Mouse (Mus musculus): ENCODE data around the gene Foxd3. TPM values are rescaled to one million over a fixed set of nuclear protein-coding genes. Genes with fewer than 3 reads are reported as not detected.

Foxd3 gene
- polyA plus RNA-seq, 1 experiment from 2014 or later: 1.0 TPM

- no peaks in the 10 kb centered on the region for H3K36me3 ChIP-seq (replicated peaks; ENCODE audit: control insufficient read depth, insufficient read depth, low read depth, low read length)
- under 1% methylated on average over 25 of the region's 25 CpGs for WGBS
- no peaks in the 10 kb centered on the region; the same call in 1 of the 2 replicates for H3K4me1 ChIP-seq (ENCODE audit: control insufficient read depth, insufficient read depth, low read length)
- no peak overlapping the region for H3K4me3 ChIP-seq (ENCODE audit: low read depth, low read length)
- H3K9ac ChIP-seq (replicated peaks; ENCODE audit: low read length): no peak overlapping the region
- H3K27me3 ChIP-seq (ENCODE audit: control insufficient read depth, insufficient read depth, low read length): peaks cover 81% of the 10 kb centered on the region
- ATAC-seq (replicated peaks; ENCODE audit: insufficient number of reproducible peaks, low FRiP score, low TSS enrichment, low read depth) (no peak), DNase-seq (ENCODE audit: low spot score) (peak; percentile 20)
- no peaks in the 10 kb centered on the region for H3K9me3 ChIP-seq (replicated peaks; ENCODE audit: control insufficient read depth, low read length)
- no peak overlapping the region for H3K27ac ChIP-seq (replicated peaks; ENCODE audit: low read depth, low read length)
- H3K4me2 ChIP-seq (ENCODE audit: low read depth, low read length): no peak overlapping the region
Observed at GRCm38 (mm10) chr4:99653216-99653607, 2.9 kb upstream of the Foxd3 start.

GRCm38 (mm10) chr4:99653608-99654221 lies 2.4 kb upstream of the Foxd3 start:
- no peaks in the 10 kb centered on the region; the same call in 1 of the 2 replicates for H3K4me1 ChIP-seq (ENCODE audit: control insufficient read depth, insufficient read depth, low read length)

GRCm38 (mm10) chr4:99654621-99655296 lies 1.3 kb upstream of the Foxd3 start:
- Histone ChIP-seq H3K27me3 (ENCODE audit: control insufficient read depth, insufficient read depth, low read length) (peaks cover 71% of the 10 kb centered on the region), H3K4me2 (ENCODE audit: low read depth, low read length) (no peak overlapping the region), H3K4me3 (ENCODE audit: low read depth, low read length) (no peak overlapping the region), H3K4me1 (ENCODE audit: control insufficient read depth, insufficient read depth, low read length) (no peaks in the 10 kb centered on the region; the same call in 1 of the 2 replicates), H3K36me3 (replicated peaks; ENCODE audit: control insufficient read depth, insufficient read depth, low read depth, low read length) (no peaks in the 10 kb centered on the region), H3K9me3 (replicated peaks; ENCODE audit: control insufficient read depth, low read length) (no peaks in the 10 kb centered on the region), H3K27ac (replicated peaks; ENCODE audit: low read depth, low read length) (no peak overlapping the region), H3K9ac (replicated peaks; ENCODE audit: low read length) (no peak overlapping the region)
- WGBS: 1% methylated on average over 27 of the region's 27 CpGs
- peak; percentile 29 for DNase-seq (ENCODE audit: low spot score)
- ATAC-seq (replicated peaks; ENCODE audit: insufficient number of reproducible peaks, low FRiP score, low TSS enrichment, low read depth): no peak

More at GRCm38 (mm10) chr4:99653608-99654221, 2.4 kb upstream of the Foxd3 start:
- H3K4me3 ChIP-seq (ENCODE audit: low read depth, low read length): no peak overlapping the region
- DNase-seq (ENCODE audit: low spot score): peak; percentile 43
- H3K4me2 ChIP-seq (ENCODE audit: low read depth, low read length): no peak overlapping the region
- no peaks in the 10 kb centered on the region for H3K9me3 ChIP-seq (replicated peaks; ENCODE audit: control insufficient read depth, low read length)
- ATAC-seq (replicated peaks; ENCODE audit: insufficient number of reproducible peaks, low FRiP score, low TSS enrichment, low read depth): no peak
- H3K27ac ChIP-seq (replicated peaks; ENCODE audit: low read depth, low read length): no peak overlapping the region
- H3K36me3 ChIP-seq (replicated peaks; ENCODE audit: control insufficient read depth, insufficient read depth, low read depth, low read length): no peaks in the 10 kb centered on the region
- H3K9ac ChIP-seq (replicated peaks; ENCODE audit: low read length): no peak overlapping the region
- under 1% methylated on average over 36 of the region's 36 CpGs for WGBS
- peaks cover 77% of the 10 kb centered on the region for H3K27me3 ChIP-seq (ENCODE audit: control insufficient read depth, insufficient read depth, low read length)

GRCm38 (mm10) chr4:99656605-99657429 lies 718 bp downstream of the Foxd3 start:
- H3K27me3 ChIP-seq (ENCODE audit: control insufficient read depth, insufficient read depth, low read length): peaks cover 66% of the 10 kb centered on the region
- no peak overlapping the region; the same call in 1 of the 2 replicates for H3K27ac ChIP-seq (replicated peaks; ENCODE audit: low read depth, low read length)
- peak overlapping the region; percentile 33 for H3K4me2 ChIP-seq (ENCODE audit: low read depth, low read length)
- H3K9me3 ChIP-seq (replicated peaks; ENCODE audit: control insufficient read depth, low read length): no peaks in the 10 kb centered on the region
- ATAC-seq (replicated peaks; ENCODE audit: insufficient number of reproducible peaks, low FRiP score, low TSS enrichment, low read depth): no peak
- no peaks in the 10 kb centered on the region for H3K36me3 ChIP-seq (replicated peaks; ENCODE audit: control insufficient read depth, insufficient read depth, low read depth, low read length)
- peak overlapping the region; percentile 13 for H3K9ac ChIP-seq (replicated peaks; ENCODE audit: low read length)
- no peaks in the 10 kb centered on the region; the same call in 1 of the 2 replicates for H3K4me1 ChIP-seq (ENCODE audit: control insufficient read depth, insufficient read depth, low read length)
- H3K4me3 ChIP-seq (ENCODE audit: low read depth, low read length): peak overlapping the region; percentile 24
- under 1% methylated on average over 77 of the region's 92 CpGs for WGBS
- DNase-seq (ENCODE audit: low spot score): peak; percentile 27

- H3K4me1 ChIP-seq (ENCODE audit: control insufficient read depth, insufficient read depth, low read length): no peaks in the 10 kb centered on the region; the same call in 1 of the 2 replicates
- no peaks in the 10 kb centered on the region for H3K9me3 ChIP-seq (replicated peaks; ENCODE audit: control insufficient read depth, low read length)
- DNase-seq (ENCODE audit: low spot score) (peak; percentile 13), ATAC-seq (replicated peaks; ENCODE audit: insufficient number of reproducible peaks, low FRiP score, low TSS enrichment, low read depth) (no peak)
- H3K27ac ChIP-seq (replicated peaks; ENCODE audit: low read depth, low read length): no peak overlapping the region
- H3K4me2 ChIP-seq (ENCODE audit: low read depth, low read length): peak overlapping the region; percentile 33
- H3K27me3 ChIP-seq (ENCODE audit: control insufficient read depth, insufficient read depth, low read length): peaks cover 65% of the 10 kb centered on the region
- peak overlapping the region; percentile 3 for H3K9ac ChIP-seq (replicated peaks; ENCODE audit: low read length)
- peak overlapping the region; percentile 24 for H3K4me3 ChIP-seq (ENCODE audit: low read depth, low read length)
- WGBS: under 1% methylated on average over 46 of the region's 62 CpGs
- no peaks in the 10 kb centered on the region for H3K36me3 ChIP-seq (replicated peaks; ENCODE audit: control insufficient read depth, insufficient read depth, low read depth, low read length)
Observed at GRCm38 (mm10) chr4:99657430-99657820, 1.3 kb downstream of the Foxd3 start.

- H3K36me3 ChIP-seq (replicated peaks; ENCODE audit: control insufficient read depth, insufficient read depth, low read depth, low read length): no peaks in the 10 kb centered on the region
Observed at GRCm38 (mm10) chr4:99657831-99658470, 1.9 kb downstream of the Foxd3 start.

GRCm38 (mm10) chr4:99658881-99659280 lies 2.8 kb downstream of the Foxd3 start:
- no peaks in the 10 kb centered on the region for H3K36me3 ChIP-seq (replicated peaks; ENCODE audit: control insufficient read depth, insufficient read depth, low read depth, low read length)
- DNase-seq (ENCODE audit: low spot score) (peak; percentile 21), ATAC-seq (replicated peaks; ENCODE audit: insufficient number of reproducible peaks, low FRiP score, low TSS enrichment, low read depth) (no peak)

More at GRCm38 (mm10) chr4:99657831-99658470, 1.9 kb downstream of the Foxd3 start:
- peak overlapping the region; percentile 33 for H3K4me2 ChIP-seq (ENCODE audit: low read depth, low read length)
- H3K4me3 ChIP-seq (ENCODE audit: low read depth, low read length): peak overlapping the region; percentile 24
- no peak overlapping the region for H3K27ac ChIP-seq (replicated peaks; ENCODE audit: low read depth, low read length)
- DNase-seq (ENCODE audit: low spot score) (peak; percentile 44), ATAC-seq (replicated peaks; ENCODE audit: insufficient number of reproducible peaks, low FRiP score, low TSS enrichment, low read depth) (no peak)
- no peaks in the 10 kb centered on the region for H3K9me3 ChIP-seq (replicated peaks; ENCODE audit: control insufficient read depth, low read length)
- H3K27me3 ChIP-seq (ENCODE audit: control insufficient read depth, insufficient read depth, low read length): peaks cover 64% of the 10 kb centered on the region
- no peaks in the 10 kb centered on the region; the same call in 1 of the 2 replicates for H3K4me1 ChIP-seq (ENCODE audit: control insufficient read depth, insufficient read depth, low read length)
- H3K9ac ChIP-seq (replicated peaks; ENCODE audit: low read length): peak overlapping the region; percentile 3
- WGBS: under 1% methylated on average over 35 of the region's 41 CpGs

More at GRCm38 (mm10) chr4:99658881-99659280, 2.8 kb downstream of the Foxd3 start:
- WGBS: 12% methylated on average over 6 of the region's 6 CpGs
- Histone ChIP-seq H3K27me3 (ENCODE audit: control insufficient read depth, insufficient read depth, low read length) (peaks cover 66% of the 10 kb centered on the region), H3K9ac (replicated peaks; ENCODE audit: low read length) (no peak overlapping the region), H3K4me1 (ENCODE audit: control insufficient read depth, insufficient read depth, low read length) (no peaks in the 10 kb centered on the region; the same call in 1 of the 2 replicates), H3K4me2 (ENCODE audit: low read depth, low read length) (no peak overlapping the region), H3K9me3 (replicated peaks; ENCODE audit: control insufficient read depth, low read length) (no peaks in the 10 kb centered on the region), H3K4me3 (ENCODE audit: low read depth, low read length) (no peak overlapping the region), H3K27ac (replicated peaks; ENCODE audit: low read depth, low read length) (no peak overlapping the region)
